Mouse (Mus musculus): ENCODE results near the gene Dapp1.
"Not testable (repeated sequence)": the region's sequence is repeated elsewhere in the genome, so short reads cannot be mapped to it uniquely, and the experiment has no call there.

The Dapp1 gene

GRCm38 (mm10) chr3:137989405-137989804 is 8.1 kb upstream of the Dapp1 start:
- no peak for DNase-seq (ENCODE audit: low spot score)

- no peak for DNase-seq (ENCODE audit: low spot score)
Observed at GRCm38 (mm10) chr3:137980435-137981381, 637 bp downstream of the Dapp1 start.

- no peak for DNase-seq (ENCODE audit: low spot score)
Observed at GRCm38 (mm10) chr3:137978233-137978632, 3.1 kb downstream of the Dapp1 start.

GRCm38 (mm10) chr3:137977629-137978041 is 3.7 kb downstream of the Dapp1 start:
- DNase-seq (ENCODE audit: low spot score), result no peak

GRCm38 (mm10) chr3:137976943-137977628 is 4.3 kb downstream of the Dapp1 start:
- DNase-seq (ENCODE audit: low spot score), result no peak

GRCm38 (mm10) chr3:137975856-137976423 is 5.4 kb downstream of the Dapp1 start:
- no peak for DNase-seq (ENCODE audit: low spot score)

- no peak for DNase-seq (ENCODE audit: low spot score)
Observed at GRCm38 (mm10) chr3:137975435-137975834, 5.9 kb downstream of the Dapp1 start.

- no peak for DNase-seq (ENCODE audit: low spot score)
Observed at GRCm38 (mm10) chr3:137974306-137974705, 7.0 kb downstream of the Dapp1 start.

- DNase-seq (ENCODE audit: low spot score), result no peak
Observed at GRCm38 (mm10) chr3:137972989-137973388, 8.4 kb downstream of the Dapp1 start.

GRCm38 (mm10) chr3:137972224-137972623 is 9.1 kb downstream of the Dapp1 start:
- DNase-seq (ENCODE audit: low spot score), result no peak

- no peak for DNase-seq (ENCODE audit: low spot score)
Observed at GRCm38 (mm10) chr3:137969951-137970350, 11.4 kb downstream of the Dapp1 start.

- no peak for DNase-seq (ENCODE audit: low spot score)
Observed at GRCm38 (mm10) chr3:137968820-137969486, 12.4 kb downstream of the Dapp1 start.

- no peak for DNase-seq (ENCODE audit: low spot score)
Observed at GRCm38 (mm10) chr3:137968105-137968819, 13.1 kb downstream of the Dapp1 start.

GRCm38 (mm10) chr3:137964014-137964413 is 17.3 kb downstream of the Dapp1 start:
- DNase-seq (ENCODE audit: low spot score), result not testable (repeated sequence)

- DNase-seq (ENCODE audit: low spot score), result no peak
Observed at GRCm38 (mm10) chr3:137963508-137963907, 17.8 kb downstream of the Dapp1 start.

- DNase-seq (ENCODE audit: low spot score), result no peak
Observed at GRCm38 (mm10) chr3:137961736-137962385, 19.5 kb downstream of the Dapp1 start.

GRCm38 (mm10) chr3:137959456-137959855 is 21.9 kb downstream of the Dapp1 start:
- no peak for DNase-seq (ENCODE audit: low spot score)

GRCm38 (mm10) chr3:137958352-137958751 is 23.0 kb downstream of the Dapp1 start:
- DNase-seq (ENCODE audit: low spot score), result no peak

GRCm38 (mm10) chr3:137957864-137958263 is 23.5 kb downstream of the Dapp1 start:
- no peak for DNase-seq (ENCODE audit: low spot score)

GRCm38 (mm10) chr3:137955560-137956081 is 25.7 kb downstream of the Dapp1 start:
- no peak for DNase-seq (ENCODE audit: low spot score)

All from ovary, postnatal 10 days (tissue).